15 mouse cellular contexts compared by ENCODE assay signal in the genomic region with DNA sequence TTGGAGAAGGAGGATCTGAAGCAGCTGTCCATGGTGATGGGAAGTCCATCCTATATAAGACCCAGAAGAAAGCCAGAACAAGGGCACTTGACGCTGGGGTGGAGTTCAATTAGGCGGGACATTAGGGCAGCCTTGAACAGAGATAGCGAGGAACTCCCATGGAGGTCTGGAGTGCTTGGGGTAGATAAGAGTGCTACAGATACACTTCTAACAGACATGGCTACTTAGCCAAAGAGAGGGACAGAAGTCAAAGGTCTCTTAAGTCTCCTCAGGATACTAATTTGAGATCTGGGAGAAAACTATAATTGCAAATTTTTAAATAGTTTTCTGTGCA.
DNase-seq lines count a peak whose midpoint lies in the region; ATAC-seq and TF ChIP-seq lines count a peak whose summit lies in the region.
"Had no signal": no experiment of that assay in that cellular context is flagged by ENCODE, and none has a peak within 500 bp of the region (broad histone marks: within the 10 kb centered on the region; RNA-seq: fewer than 3 reads in every experiment).

No protein-coding gene starts in this region.

- H3K36me3 ChIP-seq in intestine, embryonic 15.5 days, result no peaks in the 10 kb centered on the region
- H3K36me3 ChIP-seq in intestine, postnatal 0 days (ENCODE audit: control insufficient read depth, insufficient read depth), result no peaks in the 10 kb centered on the region
- H3K36me3 ChIP-seq in MEL (ENCODE audit: control insufficient read depth in 1 of 2, insufficient read depth in 2 of 2, low read length in 2 of 2), result peaks cover 0 to 25% of the 10 kb centered on the region in 2 experiments; a peak in 2 of 4 replicates
- H3K36me3 ChIP-seq in liver, postnatal 0 days (replicated peaks; ENCODE audit: insufficient read depth, low read length), result no peaks in the 10 kb centered on the region
- H3K36me3 ChIP-seq: embryonic facial prominence, embryonic 13.5 days; heart, embryonic 15.5 days had no signal

- TF ChIP-seq CTCF in intestine, postnatal 0 days (IDR thresholded peaks at IDR 0.05; ENCODE audit: low read depth), result no peak
- no peak for TF ChIP-seq CTCF in MEL (IDR thresholded peaks at IDR 0.05 in 2 of 3, conservative IDR thresholded peaks at IDR 0.05 in 1 of 3; ENCODE audit: control insufficient read depth in 1 of 3, insufficient read depth in 1 of 3, low read depth in 2 of 3, low read length in 3 of 3, poor library complexity in 1 of 3, severe bottlenecking in 1 of 3)
- TF ChIP-seq CTCF in embryonic fibroblast, embryonic 13.5 days (IDR thresholded peaks at IDR 0.05; ENCODE audit: borderline replicate concordance, insufficient read depth, low read length), result no peak
- no peak for TF ChIP-seq CTCF in liver, postnatal 0 days (IDR thresholded peaks at IDR 0.05; ENCODE audit: low read depth)

- peak; percentile 93 to 98 for TF ChIP-seq EP300 in MEL (IDR thresholded peaks at IDR 0.05; ENCODE audit: low read depth in 1 of 2, low read length in 2 of 2)
- peak; percentile 94 for TF ChIP-seq EP300 in liver, postnatal 0 days (IDR thresholded peaks at IDR 0.05; ENCODE audit: low read depth)

- H3K4me2 ChIP-seq in intestine, embryonic 15.5 days (replicated peaks), result no peak overlapping the region
- H3K4me2 ChIP-seq in intestine, postnatal 0 days (replicated peaks; ENCODE audit: low read depth), result no peak overlapping the region
- peak overlapping the region; percentile 38; the same call in 1 of the 2 replicates for H3K4me2 ChIP-seq in liver, postnatal 0 days (ENCODE audit: low read depth, low read length)
- H3K4me2 ChIP-seq: embryonic facial prominence, embryonic 13.5 days; heart, embryonic 15.5 days had no signal

- DNase-seq in MEL (ENCODE audit: low read depth, low spot score), result peak; percentile 80
- peak; percentile 42 for DNase-seq in liver, postnatal 0 days
- DNase-seq in cerebellum, adult 9-10 months, result no peak
- no peak for DNase-seq in embryo, embryonic 9.5 days (ENCODE audit: extremely low spot score)
- DNase-seq in adrenal gland, postnatal 25 days, result no peak
- DNase-seq: cerebellum, adult 2 months; kidney, postnatal 4 days; lung, adult 2 months; midbrain, embryonic 14.5 days; right cerebral cortex, postnatal 14 days had no signal

- no peaks in the 10 kb centered on the region for H3K4me1 ChIP-seq in intestine, embryonic 15.5 days (replicated peaks)
- H3K4me1 ChIP-seq in intestine, postnatal 0 days (replicated peaks; ENCODE audit: control insufficient read depth, insufficient read depth, low read length), result no peaks in the 10 kb centered on the region
- H3K4me1 ChIP-seq in MEL (ENCODE audit: control insufficient read depth in 1 of 2, insufficient read depth in 2 of 2, low read length in 2 of 2), result peaks cover 8 to 19% of the 10 kb centered on the region in 2 experiments
- peaks cover 10% of the 10 kb centered on the region for H3K4me1 ChIP-seq in embryonic fibroblast, embryonic 13.5 days (ENCODE audit: control insufficient read depth, insufficient read depth, low read length)
- H3K4me1 ChIP-seq in liver, postnatal 0 days (ENCODE audit: insufficient read depth), result 0 out of 2 replicates have a peak, but pooled peaks cover 3% of the 10 kb centered on the region
- H3K4me1 ChIP-seq: heart, embryonic 15.5 days had no signal

- no peak for TF ChIP-seq POLR2A in MEL (IDR thresholded peaks at IDR 0.05; ENCODE audit: control insufficient read depth in 1 of 2, insufficient read depth in 1 of 2, low read depth in 1 of 2, low read length in 2 of 2, poor library complexity in 1 of 2)
- no peak for TF ChIP-seq POLR2A in embryonic fibroblast, embryonic 13.5 days (IDR thresholded peaks at IDR 0.05; ENCODE audit: low read depth, low read length)

- 70% methylated on average over 3 of the region's 3 CpGs for WGBS in intestine, embryonic 15.5 days
- 64% methylated on average over 3 of the region's 3 CpGs for WGBS in intestine, postnatal 0 days
- WGBS in liver, postnatal 0 days (ENCODE audit: insufficient replicate concordance), result 35% methylated on average over 3 of the region's 3 CpGs

- no peak overlapping the region for H3K27ac ChIP-seq in intestine, embryonic 15.5 days
- no peak overlapping the region for H3K27ac ChIP-seq in intestine, postnatal 0 days (ENCODE audit: low read depth, low read length)
- H3K27ac ChIP-seq in MEL (ENCODE audit: control insufficient read depth, low read depth, low read length), result peak overlapping the region; percentile 93
- H3K27ac ChIP-seq in embryonic fibroblast, embryonic 13.5 days (ENCODE audit: insufficient read depth, low read length), result peak overlapping the region; percentile 74
- H3K27ac ChIP-seq in liver, postnatal 0 days (ENCODE audit: low read depth), result peak overlapping the region; percentile 62
- H3K27ac ChIP-seq: embryonic facial prominence, embryonic 13.5 days; heart, embryonic 15.5 days had no signal

- no peaks in the 10 kb centered on the region for H3K9me3 ChIP-seq in intestine, embryonic 15.5 days
- H3K9me3 ChIP-seq in intestine, postnatal 0 days (ENCODE audit: control insufficient read depth), result no peaks in the 10 kb centered on the region
- no peaks in the 10 kb centered on the region for H3K9me3 ChIP-seq in MEL (replicated peaks; ENCODE audit: insufficient read depth, low read length)
- H3K9me3 ChIP-seq in liver, postnatal 0 days (ENCODE audit: low read length), result no peaks in the 10 kb centered on the region
- H3K9me3 ChIP-seq: embryonic facial prominence, embryonic 13.5 days; heart, embryonic 15.5 days had no signal

- no peaks in the 10 kb centered on the region for H3K79me2 ChIP-seq in MEL (ENCODE audit: control insufficient read depth, insufficient read depth, low read length, poor library complexity)

- H3K9ac ChIP-seq in intestine, embryonic 15.5 days, result no peak overlapping the region
- no peak overlapping the region for H3K9ac ChIP-seq in intestine, postnatal 0 days (ENCODE audit: low read depth, low read length)
- no peak overlapping the region for H3K9ac ChIP-seq in MEL (ENCODE audit: control insufficient read depth, low read depth, low read length, poor library complexity, severe bottlenecking)
- no peak overlapping the region for H3K9ac ChIP-seq in liver, postnatal 0 days (replicated peaks)
- H3K9ac ChIP-seq: embryonic facial prominence, embryonic 13.5 days; heart, embryonic 15.5 days had no signal

- H3K27me3 ChIP-seq in intestine, embryonic 15.5 days (replicated peaks), result no peaks in the 10 kb centered on the region
- no peaks in the 10 kb centered on the region for H3K27me3 ChIP-seq in intestine, postnatal 0 days (replicated peaks; ENCODE audit: control insufficient read depth, insufficient read depth, low read length)
- no peaks in the 10 kb centered on the region for H3K27me3 ChIP-seq in MEL (ENCODE audit: control insufficient read depth in 1 of 2, insufficient read depth in 2 of 2, low read length in 2 of 2)
- H3K27me3 ChIP-seq in liver, postnatal 0 days (ENCODE audit: insufficient read depth, low read length), result no peaks in the 10 kb centered on the region
- H3K27me3 ChIP-seq: embryonic facial prominence, embryonic 13.5 days; heart, embryonic 15.5 days had no signal

- H3K4me3 ChIP-seq in intestine, embryonic 15.5 days (replicated peaks), result no peak overlapping the region
- H3K4me3 ChIP-seq in intestine, postnatal 0 days (ENCODE audit: low read depth, low read length), result no peak overlapping the region
- H3K4me3 ChIP-seq in MEL (ENCODE audit: control insufficient read depth in 1 of 2, insufficient read depth in 1 of 2, low read depth in 2 of 2, low read length in 2 of 2), result no peak overlapping the region
- no peak overlapping the region for H3K4me3 ChIP-seq in embryonic fibroblast, embryonic 13.5 days (ENCODE audit: insufficient read depth, low read length)
- no peak overlapping the region for H3K4me3 ChIP-seq in liver, postnatal 0 days (ENCODE audit: low read depth, low read length)
- H3K4me3 ChIP-seq: embryonic facial prominence, embryonic 13.5 days; heart, embryonic 15.5 days had no signal

- no peak for TF ChIP-seq RAD21 in MEL (IDR thresholded peaks at IDR 0.05; ENCODE audit: low read depth, low read length)

- peak; percentile 75 for ATAC-seq in intestine, embryonic 15.5 days
- ATAC-seq in intestine, postnatal 0 days, result no peak
- peak; percentile 100 for ATAC-seq in liver, postnatal 0 days

TF ChIP-seq in MEL, 35 proteins besides CTCF, POLR2A, EP300 and RAD21:
- TF ChIP-seq USF2 (IDR thresholded peaks at IDR 0.05; ENCODE audit: borderline replicate concordance in 1 of 2, insufficient read depth in 1 of 2, low read depth in 1 of 2, low read length in 2 of 2) (no peak), ZMIZ1 (IDR thresholded peaks at IDR 0.05; ENCODE audit: low read depth, low read length) (no peak), MYB (IDR thresholded peaks at IDR 0.05; ENCODE audit: low read depth, low read length) (peak; percentile 87), BHLHE40 (IDR thresholded peaks at IDR 0.05; ENCODE audit: borderline replicate concordance, low read depth, low read length) (no peak), TAL1 (IDR thresholded peaks at IDR 0.05; ENCODE audit: low read length) (peak; percentile 64), MXI1 (IDR thresholded peaks at IDR 0.05; ENCODE audit: low read depth, low read length) (no peak), TBP (IDR thresholded peaks at IDR 0.05; ENCODE audit: low read depth, low read length) (no peak), USF1 (IDR thresholded peaks at IDR 0.05; ENCODE audit: low read depth, low read length) (no peak), HCFC1 (IDR thresholded peaks at IDR 0.05; ENCODE audit: low read depth, low read length) (0 out of 2 replicates have a peak, but pooled peaks have one; percentile 8), NELFE (IDR thresholded peaks at IDR 0.05; ENCODE audit: low read depth, low read length) (no peak), SMC3 (IDR thresholded peaks at IDR 0.05; ENCODE audit: low read depth, low read length) (no peak), POLR2AphosphoS5 (IDR thresholded peaks at IDR 0.05; ENCODE audit: borderline replicate concordance, low read depth, low read length) (no peak), GATA1 (IDR thresholded peaks at IDR 0.05; ENCODE audit: low read depth, low read length) (peak; percentile 93), TCF12 (IDR thresholded peaks at IDR 0.05; ENCODE audit: low read depth, low read length) (peak; percentile 90), MAX (IDR thresholded peaks at IDR 0.05; ENCODE audit: low read length) (no peak), MAZ (IDR thresholded peaks at IDR 0.05; ENCODE audit: low read depth, low read length) (0 out of 2 replicates have a peak, but pooled peaks have one; percentile 27)
TF ChIP-seq in MEL: peak in this region for 6.

Comparison
In these comparisons a context has a peak if more than half of its experiments do, and no peak if none do; other contexts are left out.
1. H3K27ac ChIP-seq: peak in MEL (single experiment), embryonic fibroblast, embryonic 13.5 days (single experiment) and liver, postnatal 0 days (single experiment); none in intestine, embryonic 15.5 days (single experiment) and intestine, postnatal 0 days (single experiment).
2. DNase-seq: peak in MEL (single experiment) and liver, postnatal 0 days (single experiment); none in cerebellum, adult 9-10 months (single experiment), embryo, embryonic 9.5 days (single experiment) and adrenal gland, postnatal 25 days (single experiment).